Mouse (Mus musculus) forebrain, embryonic 16.5 days (tissue): ENCODE measurements around the gene Kcnq5. TPM values are rescaled to one million over a fixed set of nuclear protein-coding genes. Genes with fewer than 3 reads are reported as not detected.

Experiments
- ATAC-seq: fragments of 200-750 bp; cut with Nextera tagmentation; 2 replicates; pipeline ENCODE4 v1.8.0; 2017; ENCODE audit warnings: mild to moderate bottlenecking, moderate library complexity
- H3K27ac ChIP-seq: fragments of 300-500 bp; sonication (generic); 2 replicates; pipeline ENCODE4 v1.5.1; 2014; ENCODE audit warnings: low read length, control low read depth
- H3K27me3 ChIP-seq: fragments of 300-500 bp; sonication (generic); replicated peaks from 2 replicates; pipeline ENCODE4 v1.6.1; 2014; ENCODE audit warnings: low read length; ENCODE audit not compliant: control insufficient read depth, insufficient read depth
- H3K36me3 ChIP-seq: fragments of 300-500 bp; sonication (generic); 2 replicates; pipeline ENCODE4 v1.6.1; 2014; ENCODE audit not compliant: control insufficient read depth, insufficient read depth
- H3K4me1 ChIP-seq: fragments of 300-500 bp; sonication (generic); replicated peaks from 2 replicates; pipeline ENCODE4 v1.6.1; 2014; ENCODE audit warnings: low read length; ENCODE audit not compliant: control insufficient read depth, insufficient read depth
- H3K4me2 ChIP-seq: fragments of 300-500 bp; sonication (generic); 2 replicates; pipeline ENCODE4 v1.6.1; 2014; ENCODE audit warnings: mild to moderate bottlenecking, low read length, control low read depth
- H3K4me3 ChIP-seq: fragments of 300-500 bp; sonication (generic); replicated peaks from 2 replicates; pipeline ENCODE4 v1.5.1; 2014; ENCODE audit warnings: mild to moderate bottlenecking, low read length, control low read depth
- H3K9ac ChIP-seq: fragments of 300-500 bp; sonication (generic); replicated peaks from 2 replicates; pipeline ENCODE4 v1.6.1; 2014; ENCODE audit warnings: low read depth, low read length, control low read depth
- H3K9me3 ChIP-seq: fragments of 300-500 bp; sonication (generic); 2 replicates; pipeline ENCODE4 v1.6.1; 2016; ENCODE audit warnings: low read length; ENCODE audit not compliant: control insufficient read depth
- WGBS: fragments of 180-500 bp; shearing (Covaris S2); extraction: QIAGEN DNeasy Blood & Tissue Kit; methylation state at CpG from one replicate; pipeline ENCODE4 v1.1.7; 2014; 5-methylcytosine and 5-hydroxymethylcytosine counted together
- polyA plus RNA-seq: library from polyadenylated mRNA; unstranded; fragments of >200 nt; fragmentation: Nextera tagmentation; extraction: Ambion mirVana; gene quantifications from 2 replicates; pipeline ENCODE4 v1.2.1, GENCODE M21; 2015

Kcnq5 gene
- polyA plus RNA-seq, 1 experiment from 2014 or later, result 3.8 TPM

- H3K27ac ChIP-seq, result no peak overlapping the region
- no peaks in the 10 kb centered on the region for H3K36me3 ChIP-seq
- no peaks in the 10 kb centered on the region for H3K4me1 ChIP-seq
- H3K27me3 ChIP-seq, result no peaks in the 10 kb centered on the region
- H3K9me3 ChIP-seq, result no peaks in the 10 kb centered on the region
- no peak for ATAC-seq
- no peak overlapping the region for H3K4me2 ChIP-seq
- WGBS, result 54% methylated on average over 4 of the region's 4 CpGs
- no peak overlapping the region for H3K4me3 ChIP-seq
- H3K9ac ChIP-seq, result no peak overlapping the region
These were observed 90.9 kb downstream of the Kcnq5 start for GRCm38 (mm10) chr1:21870889-21871288.

GRCm38 (mm10) chr1:21868484-21868883 lies 93.3 kb downstream of the Kcnq5 start:
- Histone ChIP-seq H3K36me3 (no peaks in the 10 kb centered on the region), H3K27me3 (no peaks in the 10 kb centered on the region), H3K4me3 (no peak overlapping the region), H3K27ac (no peak overlapping the region), H3K9ac (no peak overlapping the region), H3K4me1 (no peaks in the 10 kb centered on the region), H3K9me3 (no peaks in the 10 kb centered on the region), H3K4me2 (no peak overlapping the region)
- peak; percentile 43; the same call in 1 of the 2 replicates for ATAC-seq
- WGBS, result 70% methylated on average over 1 of the region's 1 CpGs

- no peaks in the 10 kb centered on the region for H3K4me1 ChIP-seq
- WGBS, result 71% methylated on average over 3 of the region's 3 CpGs
- no peaks in the 10 kb centered on the region for H3K27me3 ChIP-seq
- no peaks in the 10 kb centered on the region for H3K36me3 ChIP-seq
- no peak overlapping the region for H3K27ac ChIP-seq
- no peak overlapping the region for H3K4me2 ChIP-seq
- no peak for ATAC-seq
- no peak overlapping the region for H3K9ac ChIP-seq
- no peaks in the 10 kb centered on the region for H3K9me3 ChIP-seq
- H3K4me3 ChIP-seq, result no peak overlapping the region
These were observed 105.3 kb downstream of the Kcnq5 start for GRCm38 (mm10) chr1:21856399-21856798.

GRCm38 (mm10) chr1:21838534-21838933 lies 123.2 kb downstream of the Kcnq5 start:
- no peak overlapping the region for H3K4me2 ChIP-seq
- no peaks in the 10 kb centered on the region for H3K9me3 ChIP-seq
- no peaks in the 10 kb centered on the region for H3K4me1 ChIP-seq
- WGBS, result 35% methylated on average over 3 of the region's 3 CpGs
- ATAC-seq, result no peak
- H3K4me3 ChIP-seq, result no peak overlapping the region
- no peaks in the 10 kb centered on the region for H3K27me3 ChIP-seq
- H3K9ac ChIP-seq, result no peak overlapping the region
- no peaks in the 10 kb centered on the region for H3K36me3 ChIP-seq
- no peak overlapping the region for H3K27ac ChIP-seq

- Histone ChIP-seq H3K4me3 (no peak overlapping the region), H3K9ac (no peak overlapping the region), H3K27me3 (no peaks in the 10 kb centered on the region), H3K4me2 (no peak overlapping the region), H3K36me3 (no peaks in the 10 kb centered on the region), H3K27ac (no peak overlapping the region), H3K4me1 (no peaks in the 10 kb centered on the region), H3K9me3 (no peaks in the 10 kb centered on the region)
- WGBS, result 82% methylated on average over 2 of the region's 2 CpGs
- ATAC-seq, result no peak
These were observed 124.4 kb downstream of the Kcnq5 start for GRCm38 (mm10) chr1:21837387-21837786.

- Histone ChIP-seq H3K4me1 (no peaks in the 10 kb centered on the region), H3K27me3 (no peaks in the 10 kb centered on the region), H3K36me3 (no peaks in the 10 kb centered on the region), H3K4me3 (no peak overlapping the region), H3K9ac (no peak overlapping the region), H3K9me3 (no peaks in the 10 kb centered on the region), H3K4me2 (no peak overlapping the region), H3K27ac (no peak overlapping the region)
- WGBS, result 88% methylated on average over 3 of the region's 3 CpGs
- ATAC-seq, result no peak
These were observed 125.4 kb downstream of the Kcnq5 start for GRCm38 (mm10) chr1:21836337-21836736.

- WGBS, result 33% methylated on average over 6 of the region's 6 CpGs
These were observed 131.8 kb downstream of the Kcnq5 start for GRCm38 (mm10) chr1:21829909-21830455.

GRCm38 (mm10) chr1:21820066-21820630 lies 141.6 kb downstream of the Kcnq5 start:
- Histone ChIP-seq H3K4me1 (no peaks in the 10 kb centered on the region), H3K27me3 (no peaks in the 10 kb centered on the region), H3K4me3 (no peak overlapping the region), H3K27ac (no peak overlapping the region), H3K9ac (no peak overlapping the region), H3K36me3 (no peaks in the 10 kb centered on the region), H3K4me2 (no peak overlapping the region), H3K9me3 (no peaks in the 10 kb centered on the region)
- 17% methylated on average over 10 of the region's 10 CpGs for WGBS
- no peak for ATAC-seq

More at GRCm38 (mm10) chr1:21829909-21830455, 131.8 kb downstream of the Kcnq5 start:
- Histone ChIP-seq H3K9ac (no peak overlapping the region), H3K4me1 (peaks cover 7% of the 10 kb centered on the region), H3K4me2 (peak overlapping the region; percentile 17), H3K27ac (no peak overlapping the region), H3K4me3 (no peak overlapping the region), H3K9me3 (no peaks in the 10 kb centered on the region), H3K27me3 (no peaks in the 10 kb centered on the region), H3K36me3 (no peaks in the 10 kb centered on the region)
- ATAC-seq, result peak; percentile 73

GRCm38 (mm10) chr1:21805064-21805463 lies 156.7 kb downstream of the Kcnq5 start:
- Histone ChIP-seq H3K36me3 (no peaks in the 10 kb centered on the region), H3K27ac (0 out of 2 replicates have a peak overlapping the region, but pooled peaks have one; percentile 33), H3K4me2 (no peak overlapping the region), H3K27me3 (no peaks in the 10 kb centered on the region), H3K4me3 (no peak overlapping the region), H3K9me3 (no peaks in the 10 kb centered on the region), H3K4me1 (peaks cover 5% of the 10 kb centered on the region), H3K9ac (no peak overlapping the region)
- 49% methylated on average over 2 of the region's 2 CpGs for WGBS
- ATAC-seq, result peak; percentile 92
